Comparison of ENCODE assay signal across 21 mouse cellular contexts in genomic region chr2:165014935-165015334, GRCm38 (mm10). TPM values are rescaled to one million over a fixed set of nuclear protein-coding genes. Genes with fewer than 3 reads are reported as not detected.
A peak's percentile ranks its signal among the peaks of the same experiment; 100 is the strongest.
DNase-seq lines count a peak whose midpoint lies in the region; ATAC-seq and TF ChIP-seq lines count a peak whose summit lies in the region.
"Had no signal": no experiment of that assay in that cellular context is flagged by ENCODE, and none has a peak within 500 bp of the region (broad histone marks: within the 10 kb centered on the region; RNA-seq: fewer than 3 reads in every experiment).

No protein-coding gene starts in this region.

- ATAC-seq in common myeloid progenitor, adult 5-6 weeks (replicated peaks; ENCODE audit: low read depth, poor library complexity, severe bottlenecking): peak; percentile 39
- ATAC-seq in stomach, postnatal 0 days (ENCODE audit: low FRiP score, low TSS enrichment): peak; percentile 73
- no peak for ATAC-seq in hindbrain, embryonic 14.5 days (ENCODE audit: low FRiP score)
- ATAC-seq: forebrain, embryonic 13.5 days; forebrain, postnatal 0 days; hindbrain, embryonic 16.5 days; inflammation-experienced regulatory T-cells, adult 6 months had no signal

- H3K27ac ChIP-seq in stomach, postnatal 0 days (replicated peaks): no peak overlapping the region
- no peak overlapping the region for H3K27ac ChIP-seq in hindbrain, embryonic 14.5 days
- H3K27ac ChIP-seq: embryonic facial prominence, embryonic 10.5 days; forebrain, embryonic 13.5 days; gastrocnemius, adult 2 months; heart, embryonic 10.5 days had no signal

- no peak for TF ChIP-seq CTCF in stomach, postnatal 0 days (IDR thresholded peaks at IDR 0.05; ENCODE audit: low read depth)

- WGBS in stomach, postnatal 0 days: 79% methylated on average over 5 of the region's 5 CpGs
- 93% methylated on average over 5 of the region's 5 CpGs for WGBS in hindbrain, embryonic 14.5 days

- H3K9ac ChIP-seq in stomach, postnatal 0 days (ENCODE audit: low read length): no peak overlapping the region
- no peak overlapping the region for H3K9ac ChIP-seq in hindbrain, embryonic 14.5 days
- H3K9ac ChIP-seq: forebrain, embryonic 13.5 days; forebrain, postnatal 0 days had no signal

- no peaks in the 10 kb centered on the region for H3K27me3 ChIP-seq in stomach, postnatal 0 days (ENCODE audit: control insufficient read depth, insufficient read depth, low read length)
- H3K27me3 ChIP-seq in hindbrain, embryonic 14.5 days (ENCODE audit: control insufficient read depth, insufficient read depth, low read length): no peaks in the 10 kb centered on the region
- H3K27me3 ChIP-seq: forebrain, embryonic 13.5 days had no signal

- H3K4me2 ChIP-seq in stomach, postnatal 0 days (replicated peaks; ENCODE audit: low read depth): no peak overlapping the region
- H3K4me2 ChIP-seq in hindbrain, embryonic 14.5 days (replicated peaks): no peak overlapping the region
- H3K4me2 ChIP-seq: forebrain, embryonic 13.5 days had no signal

- no peak for TF ChIP-seq EP300 in stomach, postnatal 0 days (optimal IDR thresholded peaks at IDR 0.05)

- H3K9me3 ChIP-seq in stomach, postnatal 0 days (ENCODE audit: control insufficient read depth, low read length): no peaks in the 10 kb centered on the region
- H3K9me3 ChIP-seq in hindbrain, embryonic 14.5 days (ENCODE audit: control insufficient read depth, low read length): no peaks in the 10 kb centered on the region
- H3K9me3 ChIP-seq: embryonic facial prominence, embryonic 10.5 days; forebrain, embryonic 13.5 days; heart, embryonic 10.5 days had no signal

- no peaks in the 10 kb centered on the region for H3K4me1 ChIP-seq in stomach, postnatal 0 days (replicated peaks; ENCODE audit: control insufficient read depth, insufficient read depth)
- H3K4me1 ChIP-seq in hindbrain, embryonic 14.5 days (replicated peaks; ENCODE audit: control insufficient read depth, insufficient read depth, low read length): no peaks in the 10 kb centered on the region
- H3K4me1 ChIP-seq: forebrain, embryonic 13.5 days; heart, embryonic 10.5 days had no signal

- H3K36me3 ChIP-seq in stomach, postnatal 0 days (ENCODE audit: control insufficient read depth, insufficient read depth, low read length): peaks cover 23% of the 10 kb centered on the region
- peaks cover 40% of the 10 kb centered on the region for H3K36me3 ChIP-seq in hindbrain, embryonic 14.5 days (replicated peaks; ENCODE audit: control insufficient read depth, insufficient read depth)

- H3K4me3 ChIP-seq in stomach, postnatal 0 days (ENCODE audit: low read depth, low read length): no peak overlapping the region
- no peak overlapping the region for H3K4me3 ChIP-seq in hindbrain, embryonic 14.5 days (replicated peaks; ENCODE audit: low read length)
- H3K4me3 ChIP-seq: embryonic facial prominence, embryonic 10.5 days; forebrain, embryonic 13.5 days; gastrocnemius, adult 2 months; heart, embryonic 10.5 days had no signal

- DNase-seq in heart, adult 11 months: peak; percentile 37
- DNase-seq in heart, postnatal 4 days: no peak
- peak; percentile 5 for DNase-seq in 3T3-L1 (ENCODE audit: low read depth, low spot score)
- no peak for DNase-seq in stomach, postnatal 0 days (ENCODE audit: low spot score)
- no peak for DNase-seq in hindbrain, embryonic 14.5 days (ENCODE audit: low spot score)
- no peak for DNase-seq in frontal cortex, postnatal 14 days (ENCODE audit: low spot score in 2 of 2)
- DNase-seq: adrenal gland, adult 8-10 months; cerebellum, adult 11-12 months; cerebellum, adult 9-10 months; cerebellum, postnatal 36 days; forebrain, postnatal 0 days; gastrocnemius, adult 2 months; gastrocnemius, postnatal 25 days; heart, adult 18-20 months; heart, postnatal 10 days had no signal

RNA-seq across cellular contexts. Expression of gene Ncoa5, which starts 19.7 kb away (rescaled TPM):
- 10 to 100 TPM; 29.1 to 30.2 TPM for total RNA-seq in heart, postnatal 4 days (2021)
- total RNA-seq in common myeloid progenitor, adult 5-6 weeks (2017): 43.5 and 44.9 TPM in 2 replicates
- 17.3 and 17.9 TPM in 2 replicates for polyA plus RNA-seq in stomach, postnatal 0 days (2015; fragmentation: Nextera tagmentation; extraction: Ambion mirVana)
- polyA plus RNA-seq in hindbrain, embryonic 14.5 days (2014; fragmentation: Nextera tagmentation; extraction: Ambion mirVana): 83.1 and 89.0 TPM in 2 replicates

RNA-seq across cellular contexts. Expression of gene Cd40, which starts 40.5 kb away (rescaled TPM):
- 1 to 10 TPM; 4.9 to 5.3 TPM for total RNA-seq in heart, postnatal 4 days (2021)
- total RNA-seq in common myeloid progenitor, adult 5-6 weeks (2017): 0.41 TPM in 1 of 2 replicates, not detected in the other
- 3.3 and 3.7 TPM in 2 replicates for polyA plus RNA-seq in stomach, postnatal 0 days (2015; fragmentation: Nextera tagmentation; extraction: Ambion mirVana)
- 6.3 and 8.3 TPM in 2 replicates for polyA plus RNA-seq in hindbrain, embryonic 14.5 days (2014; fragmentation: Nextera tagmentation; extraction: Ambion mirVana)

RNA-seq across cellular contexts. Expression of gene Slc12a5, which starts 54.3 kb away (rescaled TPM):
- 1 to 10 TPM in 1 of 2 experiments, under 1 TPM in 1; 0.90 to 1.1 TPM for total RNA-seq in heart, postnatal 4 days (2021)
- total RNA-seq in common myeloid progenitor, adult 5-6 weeks (2017): 4.2 TPM in 1 of 2 replicates, not detected in the other
- 0.12 and 0.21 TPM in 2 replicates for polyA plus RNA-seq in stomach, postnatal 0 days (2015; fragmentation: Nextera tagmentation; extraction: Ambion mirVana)
- 62.1 and 73.6 TPM in 2 replicates for polyA plus RNA-seq in hindbrain, embryonic 14.5 days (2014; fragmentation: Nextera tagmentation; extraction: Ambion mirVana)

Comparison
In these comparisons a context has a peak if more than half of its experiments do, and no peak if none do; other contexts are left out.
1. DNase-seq: peak in heart, adult 11 months (single experiment) and 3T3-L1 (single experiment); none in heart, postnatal 4 days (single experiment), stomach, postnatal 0 days (single experiment), hindbrain, embryonic 14.5 days (single experiment) and frontal cortex, postnatal 14 days (0 of 2).